Mouse (Mus musculus) spleen, adult 2 months (tissue): Measurements from ENCODE around the gene BC005537.

Experiments used
- CTCF ChIP-seq: fragments of 200-500 bp; IDR thresholded peaks from 2 replicates; pipeline ENCODE4 v1.5.1; 2011; ENCODE audit warnings: mild to moderate bottlenecking, inconsistent platforms; ENCODE audit not compliant: insufficient read depth, insufficient read length, insufficient replicate concordance; ENCODE audit errors: extremely low read depth
- POLR2A ChIP-seq: fragments of 200-500 bp; IDR thresholded peaks from 2 replicates; pipeline ENCODE4 v1.6.1; 2011; ENCODE audit warnings: low read depth, low read length, inconsistent platforms

- no peak for TF ChIP-seq POLR2A
- TF ChIP-seq CTCF, result no peak
Measured at GRCm38 (mm10) chr13:24778026-24778425, 23.4 kb upstream of the BC005537 start.
